Mouse (Mus musculus) ES-Bruce4 (cell line): ENCODE measurements around the gene Olfr969. TPM values are rescaled to one million over a fixed set of nuclear protein-coding genes. Genes with fewer than 3 reads are reported as not detected.
"Not testable (repeated sequence)": the region's sequence is repeated elsewhere in the genome, so short reads cannot be mapped to it uniquely, and the experiment has no call there.

ENCODE experiments used
- H3K27ac ChIP-seq: 2 replicates; pipeline ENCODE4 v1.5.1; 2012; ENCODE audit warnings: low read length, inconsistent platforms; ENCODE audit not compliant: insufficient read depth
- H3K27me3 ChIP-seq: 2 replicates; pipeline ENCODE4 v1.6.1; 2012; ENCODE audit warnings: mild to moderate bottlenecking, low read length, inconsistent platforms; ENCODE audit not compliant: control insufficient read depth, poor library complexity, insufficient read depth, severe bottlenecking
- H3K36me3 ChIP-seq: 2 replicates; pipeline ENCODE4 v1.6.1; 2012; ENCODE audit warnings: inconsistent platforms, mild to moderate bottlenecking, low read length, moderate library complexity; ENCODE audit not compliant: control insufficient read depth, poor library complexity, insufficient read depth, severe bottlenecking
- H3K4me1 ChIP-seq: one replicate; pipeline ENCODE4 v1.8.1; 2011; ENCODE audit warnings: low read length; ENCODE audit not compliant: control insufficient read depth, insufficient read depth
- H3K4me3 ChIP-seq: 2 replicates; pipeline ENCODE4 v1.5.1; 2011; ENCODE audit warnings: low read depth, mild to moderate bottlenecking, low read length
- H3K9ac ChIP-seq: 2 replicates; pipeline ENCODE4 v1.6.1; 2012; ENCODE audit warnings: low read depth, mild to moderate bottlenecking, inconsistent platforms; ENCODE audit not compliant: poor library complexity, severe bottlenecking
- H3K9me3 ChIP-seq: replicated peaks from 2 replicates; pipeline ENCODE4 v1.6.1; 2012; ENCODE audit warnings: mild to moderate bottlenecking, low read length, inconsistent platforms; ENCODE audit not compliant: control insufficient read depth, poor library complexity, insufficient read depth, severe bottlenecking
- CTCF ChIP-seq: IDR thresholded peaks from one replicate; pipeline ENCODE4 v1.8.1; 2011; ENCODE audit warnings: low read depth, low read length
- EP300 ChIP-seq: IDR thresholded peaks from 2 replicates; pipeline ENCODE4 v1.6.1; 2011; ENCODE audit warnings: low read depth, low read length; ENCODE audit not compliant: insufficient read depth
- POLR2A ChIP-seq: IDR thresholded peaks from one replicate; pipeline ENCODE4 v1.8.1; 2011; ENCODE audit warnings: low read length; ENCODE audit not compliant: insufficient read depth
- polyA plus RNA-seq: library from polyadenylated mRNA; stranded (reverse); fragments of >200 nt; gene quantifications from 2 replicates; pipeline ENCODE4 v1.2.4, GENCODE M21; 2011; ENCODE audit warnings: low read depth; ENCODE audit not compliant: missing spikeins, insufficient read depth, insufficient read length

Olfr969 gene
- not detected in 2 replicates for polyA plus RNA-seq

DNA sequence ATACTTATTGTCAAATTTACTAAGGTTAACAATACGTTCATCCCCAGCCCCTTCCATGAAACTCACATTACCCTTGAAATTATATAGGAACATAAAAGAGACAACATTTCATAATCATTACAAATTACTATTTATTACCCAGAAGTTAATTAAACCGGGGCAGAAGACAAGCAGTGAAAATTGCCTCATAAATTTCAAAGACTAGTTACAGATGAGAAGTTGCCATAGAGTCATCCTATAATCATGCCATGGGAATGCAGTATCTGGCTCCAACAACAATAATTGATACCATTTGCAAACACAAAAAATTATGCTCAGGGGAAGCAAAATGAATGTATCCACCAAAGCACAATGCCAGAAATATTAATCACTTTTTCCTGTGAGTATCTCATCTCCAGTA is at the start of gene Olfr969:
TSS of gene Olfr969 (plus strand) at position 388 of the 400 bp plus-strand sequence.
- TF ChIP-seq EP300 (no peak), CTCF (no peak), POLR2A (no peak)
- H3K36me3 ChIP-seq = no peaks in the 10 kb centered on the region
- H3K27me3 ChIP-seq = no peaks in the 10 kb centered on the region
- H3K27ac ChIP-seq = no peak within 1 kb of the TSS
- H3K9ac ChIP-seq = no peak within 1 kb of the TSS
- no peaks in the 10 kb centered on the region for H3K4me1 ChIP-seq
- no peaks in the 10 kb centered on the region for H3K9me3 ChIP-seq
- H3K4me3 ChIP-seq = no peak within 1 kb of the TSS

DNA sequence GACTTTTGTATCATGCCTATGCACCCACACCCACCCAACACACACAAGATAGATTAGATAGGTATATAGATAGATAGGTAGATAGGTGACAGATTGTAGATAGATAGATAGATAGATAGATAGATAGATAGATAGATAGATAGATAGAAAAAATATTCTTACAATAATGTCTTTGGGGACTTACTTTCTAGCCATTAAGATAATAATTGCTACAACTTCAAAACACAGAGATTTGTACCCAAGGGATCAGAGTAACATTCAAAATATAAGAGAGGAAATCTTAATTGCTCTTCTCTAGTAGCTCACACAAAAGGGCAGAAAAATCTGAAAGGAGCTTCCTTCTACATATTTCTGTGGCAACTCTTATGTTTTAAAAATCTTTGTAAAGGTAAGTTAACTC is 44.8 kb upstream of the Olfr969 start, which contains the start of gene Olfr967:
TSS of gene Olfr967 (plus strand) at position 301 of the 400 bp plus-strand sequence.
- 0 out of 2 replicates have a peak, but pooled peaks cover 6% of the 10 kb centered on the region for H3K9me3 ChIP-seq
- H3K9ac ChIP-seq = no peak within 1 kb of the TSS
- no peak within 1 kb of the TSS for H3K4me3 ChIP-seq
- H3K36me3 ChIP-seq = no peaks in the 10 kb centered on the region
- H3K4me1 ChIP-seq = no peaks in the 10 kb centered on the region
- no peaks in the 10 kb centered on the region for H3K27me3 ChIP-seq
- no peak within 1 kb of the TSS for H3K27ac ChIP-seq
- no peak for TF ChIP-seq CTCF
- TF ChIP-seq EP300 = no peak
- TF ChIP-seq POLR2A = no peak

DNA sequence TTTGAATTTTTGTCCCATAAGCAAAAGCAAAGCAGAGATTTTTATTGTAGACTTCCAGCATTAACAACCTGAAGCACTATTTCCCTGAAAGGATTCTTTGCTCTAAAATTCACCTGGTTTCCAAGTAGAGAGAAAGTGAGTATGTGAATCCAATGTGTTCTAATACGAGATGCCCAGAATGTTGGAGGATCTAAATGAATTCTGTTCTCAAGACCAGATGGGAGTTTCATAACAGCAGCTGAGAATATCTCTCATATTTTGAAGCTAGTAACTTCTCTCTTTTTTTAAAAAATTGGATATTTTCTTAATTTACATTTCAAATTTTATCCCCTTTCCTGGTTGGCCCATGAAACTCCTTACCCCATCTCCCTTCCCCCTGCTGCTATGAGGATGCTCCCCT is 44.3 kb upstream of the Olfr969 start:
- H3K4me3 ChIP-seq = no peak overlapping the region
- H3K36me3 ChIP-seq = no peaks in the 10 kb centered on the region
- no peak for TF ChIP-seq POLR2A
- TF ChIP-seq CTCF = no peak
- no peak for TF ChIP-seq EP300
- H3K9me3 ChIP-seq = 0 out of 2 replicates have a peak, but pooled peaks cover 6% of the 10 kb centered on the region
- no peak overlapping the region for H3K27ac ChIP-seq
- no peak overlapping the region for H3K9ac ChIP-seq
- H3K27me3 ChIP-seq = no peaks in the 10 kb centered on the region
- no peaks in the 10 kb centered on the region for H3K4me1 ChIP-seq

DNA sequence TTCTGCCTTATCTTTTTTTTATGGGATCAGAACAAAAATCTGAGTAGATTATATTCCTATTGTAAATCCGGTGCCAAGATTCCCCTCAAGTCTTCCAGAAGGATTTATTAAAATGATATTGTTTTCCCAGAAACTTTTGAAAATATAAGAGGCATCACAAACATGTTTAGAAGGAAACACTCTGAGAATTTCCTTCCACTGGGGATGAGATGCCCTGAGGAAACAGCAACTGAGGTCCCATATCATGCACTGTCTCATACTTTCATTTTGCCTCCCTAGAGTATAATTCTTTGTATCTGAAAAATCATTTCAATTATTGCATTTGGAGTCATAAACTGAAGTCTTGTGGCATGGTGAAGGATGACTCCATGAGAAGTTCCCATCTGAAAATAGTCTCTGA is 7.6 kb upstream of the Olfr969 start, which contains the start of gene Olfr968:
TSS of gene Olfr968 (minus strand) at position 101 of the 400 bp plus-strand sequence.
- H3K4me1 ChIP-seq = no peaks in the 10 kb centered on the region
- no peak within 1 kb of the TSS for H3K9ac ChIP-seq
- H3K36me3 ChIP-seq = no peaks in the 10 kb centered on the region
- no peak within 1 kb of the TSS for H3K27ac ChIP-seq
- H3K4me3 ChIP-seq = no peak within 1 kb of the TSS
- H3K9me3 ChIP-seq = no peaks in the 10 kb centered on the region
- no peaks in the 10 kb centered on the region for H3K27me3 ChIP-seq
- TF ChIP-seq POLR2A = no peak
- TF ChIP-seq CTCF = no peak
- TF ChIP-seq EP300 = no peak

DNA sequence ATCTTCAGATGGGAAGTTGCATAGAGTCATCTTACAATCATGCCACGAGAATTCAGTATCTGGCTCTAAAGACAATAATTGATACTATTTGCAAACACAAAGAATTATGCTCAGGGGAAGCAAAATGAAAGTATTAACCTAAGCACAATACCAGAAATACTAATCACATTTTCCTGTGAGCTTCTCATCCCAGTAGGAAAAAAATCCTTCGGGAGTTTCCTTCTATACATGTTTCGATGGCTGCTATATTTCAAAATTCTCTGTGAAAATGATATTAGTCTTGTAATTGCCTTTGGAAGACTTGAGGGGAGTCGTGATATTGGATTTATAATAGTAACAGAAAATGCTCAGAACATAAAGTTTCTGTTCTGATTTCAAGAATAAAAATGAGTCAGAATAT is 17.8 kb downstream of the Olfr969 start, which contains the start of gene Olfr970:
TSS of gene Olfr970 (plus strand) at position 301 of the 400 bp plus-strand sequence.
- Histone ChIP-seq H3K36me3 (no peaks in the 10 kb centered on the region), H3K4me1 (no peaks in the 10 kb centered on the region), H3K9ac (no peak within 1 kb of the TSS), H3K27ac (no peak within 1 kb of the TSS), H3K4me3 (no peak within 1 kb of the TSS), H3K27me3 (no peaks in the 10 kb centered on the region), H3K9me3 (no peaks in the 10 kb centered on the region)
- no peak for TF ChIP-seq EP300
- TF ChIP-seq CTCF = no peak
- no peak for TF ChIP-seq POLR2A

DNA sequence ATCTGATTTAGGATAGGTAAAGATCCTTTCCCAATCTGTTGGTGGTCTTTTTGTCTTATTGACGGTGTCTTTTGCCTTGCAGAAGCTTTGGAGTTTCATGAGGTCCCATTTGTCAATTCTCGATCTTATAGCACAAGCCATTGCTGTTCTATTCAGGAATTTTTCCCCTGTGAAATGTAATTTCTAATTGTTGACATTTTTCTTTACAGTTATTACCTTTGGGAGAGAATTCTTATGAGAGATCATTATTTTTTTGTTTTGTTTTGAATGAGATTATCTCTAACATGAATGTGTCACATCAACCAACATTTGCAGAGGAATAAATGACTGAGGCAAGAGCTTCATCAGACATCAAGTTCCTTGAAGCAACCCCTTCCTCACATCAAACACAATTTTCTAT is 45.8 kb downstream of the Olfr969 start, which contains the start of gene Olfr971:
TSS of gene Olfr971 (plus strand) at position 301 of the 400 bp plus-strand sequence.
- not testable (repeated sequence) for H3K4me1 ChIP-seq, H3K4me3 ChIP-seq, H3K27ac ChIP-seq, H3K27me3 ChIP-seq, H3K9ac ChIP-seq, H3K9me3 ChIP-seq, H3K36me3 ChIP-seq

Other genes starting within 250 kb of the Olfr969 start
- gene Olfr958, start 236.9 kb upstream of the Olfr969 start, polyA plus RNA-seq = not detected in 2 replicates
- gene Olfr959, start 215.4 kb upstream of the Olfr969 start, polyA plus RNA-seq = not detected in 2 replicates
- 1.5 and 2.0 TPM in 2 replicates for gene AW551984, start 186.5 kb upstream of the Olfr969 start, polyA plus RNA-seq
- gene Olfr148, start 180.3 kb upstream of the Olfr969 start, polyA plus RNA-seq = not detected in 2 replicates
- not detected in 2 replicates for gene Olfr960, start 169.6 kb upstream of the Olfr969 start, polyA plus RNA-seq
- not detected in 2 replicates for gene Olfr961, start 145.9 kb upstream of the Olfr969 start, polyA plus RNA-seq
- gene Olfr963, start 123.7 kb upstream of the Olfr969 start, polyA plus RNA-seq = not detected in 2 replicates
- gene Olfr149, start 83.8 kb upstream of the Olfr969 start, polyA plus RNA-seq = not detected in 2 replicates
- gene Olfr965, start 79.6 kb upstream of the Olfr969 start, polyA plus RNA-seq = not detected in 2 replicates
- gene Olfr150, start 60.0 kb upstream of the Olfr969 start, polyA plus RNA-seq = not detected in 2 replicates
- gene Olfr967, start 44.7 kb upstream of the Olfr969 start, polyA plus RNA-seq = not detected in 2 replicates
- gene Olfr968, start 7.7 kb upstream of the Olfr969 start, polyA plus RNA-seq = not detected in 2 replicates
- not detected in 2 replicates for gene Olfr970, start 17.9 kb downstream of the Olfr969 start, polyA plus RNA-seq
- gene Olfr971, start 45.9 kb downstream of the Olfr969 start, polyA plus RNA-seq = not detected in 2 replicates
- not detected in 2 replicates for gene Olfr972, start 75.5 kb downstream of the Olfr969 start, polyA plus RNA-seq
- not detected in 2 replicates for gene Olfr229, start 116.4 kb downstream of the Olfr969 start, polyA plus RNA-seq
- gene Olfr974, start 146.6 kb downstream of the Olfr969 start, polyA plus RNA-seq = not detected in 2 replicates
- gene Olfr975, start 161.1 kb downstream of the Olfr969 start, polyA plus RNA-seq = 0.36 TPM in 1 of 2 replicates, not detected in the other
- 0.19 TPM in 1 of 2 replicates, not detected in the other for gene Olfr976, start 170.2 kb downstream of the Olfr969 start, polyA plus RNA-seq
- not detected in 2 replicates for gene Olfr978, start 201.2 kb downstream of the Olfr969 start, polyA plus RNA-seq
- gene Olfr979, start 212.5 kb downstream of the Olfr969 start, polyA plus RNA-seq = not detected in 2 replicates
- gene Olfr980, start 218.6 kb downstream of the Olfr969 start, polyA plus RNA-seq = not detected in 2 replicates
- gene Olfr981, start 230.5 kb downstream of the Olfr969 start, polyA plus RNA-seq = 0.15 TPM in 1 of 2 replicates, not detected in the other